Mouse (Mus musculus) cerebellum, postnatal 4 days (tissue): ENCODE results near the gene Lonp2.
A peak's percentile ranks its signal among the peaks of the same experiment; 100 is the strongest.

Source experiments
- DNase-seq, 2 experiments: peaks; one replicate each; pipeline ENCODE4 v3.0.0; 2022; ENCODE audit warnings: low spot score in 2 of 2, mixed read lengths in 1 of 2

Gene Lonp2

GRCm38 (mm10) chr8:86713407-86714188 is 89.8 kb downstream of the Lonp2 start:
- peak in 1 of 2 experiments; percentile 49 for DNase-seq

GRCm38 (mm10) chr8:86718332-86718994 is 94.6 kb downstream of the Lonp2 start:
- DNase-seq = no peak

- DNase-seq = no peak
Observed at GRCm38 (mm10) chr8:86719368-86719767, 95.5 kb downstream of the Lonp2 start.

GRCm38 (mm10) chr8:86720756-86721459 is 97.1 kb downstream of the Lonp2 start:
- DNase-seq = no peak

GRCm38 (mm10) chr8:86721490-86721889 is 97.6 kb downstream of the Lonp2 start:
- DNase-seq = no peak

- DNase-seq = no peak
Observed at GRCm38 (mm10) chr8:86726959-86727358, 103.1 kb downstream of the Lonp2 start.

- no peak for DNase-seq
Observed at GRCm38 (mm10) chr8:86728224-86728950, 104.5 kb downstream of the Lonp2 start.

GRCm38 (mm10) chr8:86730303-86730702 is 106.5 kb downstream of the Lonp2 start:
- DNase-seq = no peak

GRCm38 (mm10) chr8:86730860-86731259 is 107.0 kb downstream of the Lonp2 start:
- DNase-seq = no peak

- no peak for DNase-seq
Observed at GRCm38 (mm10) chr8:86734171-86734570, 110.3 kb downstream of the Lonp2 start.

- no peak for DNase-seq
Observed at GRCm38 (mm10) chr8:86734954-86735353, 111.1 kb downstream of the Lonp2 start.

GRCm38 (mm10) chr8:86735446-86736111 is 111.7 kb downstream of the Lonp2 start:
- no peak for DNase-seq

- DNase-seq = no peak
Observed at GRCm38 (mm10) chr8:86740899-86741298, 117.1 kb downstream of the Lonp2 start.

- no peak for DNase-seq
Observed at GRCm38 (mm10) chr8:86741627-86742026, 117.8 kb downstream of the Lonp2 start.

GRCm38 (mm10) chr8:86742605-86743345 is 118.9 kb downstream of the Lonp2 start:
- no peak for DNase-seq

- DNase-seq = no peak
Observed at GRCm38 (mm10) chr8:86744313-86745220, 120.7 kb downstream of the Lonp2 start.

- DNase-seq = peak; percentile 42 to 55
Observed at GRCm38 (mm10) chr8:86745221-86745934, 121.5 kb downstream of the Lonp2 start, which contains the start of the genes Gm10638 and Siah1a. Gm10638 (plus strand) TSS chr8:86745699. Siah1a (minus strand) TSS chr8:86745934.

- DNase-seq = peak; percentile 92 to 96
Observed at GRCm38 (mm10) chr8:86745935-86746441, 122.1 kb downstream of the Lonp2 start.
